Mouse (Mus musculus): Measurements from ENCODE around the gene Tgfb1.

Gene Tgfb1

DNA sequence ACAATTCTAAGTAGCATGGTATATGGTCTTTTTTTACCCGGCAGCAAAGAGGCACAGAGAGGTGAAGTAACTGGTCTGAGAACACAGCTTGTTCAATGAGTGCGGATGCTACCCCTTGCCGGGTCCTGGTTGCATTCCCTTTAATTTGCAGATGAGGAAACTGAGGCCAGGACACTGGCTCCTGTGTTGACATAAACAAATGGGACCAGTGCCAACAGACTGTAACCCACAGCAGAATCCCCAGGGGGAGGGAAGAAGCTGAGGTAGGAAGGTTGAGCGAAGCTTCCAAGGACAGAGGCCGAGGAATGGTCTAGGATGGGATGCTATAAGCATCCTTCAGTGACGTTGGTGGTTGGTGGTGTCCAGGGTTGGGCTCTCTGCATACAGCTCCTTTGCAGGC is 11.4 kb upstream of the Tgfb1 start:
- no peak for DNase-seq (ENCODE audit: low read depth, low spot score)

DNA sequence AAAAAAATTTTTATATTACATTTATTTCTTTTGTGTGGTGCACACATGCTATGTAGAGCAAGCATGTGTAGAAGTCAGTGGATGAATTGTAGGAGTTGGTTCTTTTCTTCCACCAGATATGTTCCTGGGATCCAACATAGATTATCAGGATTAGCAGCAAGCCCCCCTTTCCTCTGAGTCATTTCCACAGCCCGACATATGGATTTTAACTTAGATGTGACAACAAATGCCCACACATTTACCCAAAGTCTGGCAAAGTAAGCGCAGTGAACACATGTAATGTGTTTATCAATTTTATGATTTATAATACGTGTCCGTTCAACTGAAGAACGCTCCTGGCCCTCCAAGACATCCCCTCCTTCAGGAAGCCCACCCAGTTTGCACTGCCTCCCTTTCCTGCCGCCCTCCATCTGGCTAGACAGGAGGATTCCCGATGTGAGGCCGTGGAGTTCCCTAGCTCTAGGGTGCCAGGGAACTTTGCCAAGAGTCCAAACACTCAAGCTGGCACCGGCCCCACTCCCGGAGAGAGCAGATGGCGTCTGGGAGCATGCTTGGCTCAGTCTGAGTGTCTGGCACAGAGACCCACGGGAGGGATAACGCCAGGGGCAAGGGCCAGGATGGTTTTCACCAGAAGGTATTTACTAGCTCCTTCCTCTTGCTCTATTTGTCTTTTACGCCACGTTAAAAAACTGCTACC is 10.6 kb upstream of the Tgfb1 start:
- DNase-seq (ENCODE audit: low read depth, low spot score) = peak; percentile 25

DNA sequence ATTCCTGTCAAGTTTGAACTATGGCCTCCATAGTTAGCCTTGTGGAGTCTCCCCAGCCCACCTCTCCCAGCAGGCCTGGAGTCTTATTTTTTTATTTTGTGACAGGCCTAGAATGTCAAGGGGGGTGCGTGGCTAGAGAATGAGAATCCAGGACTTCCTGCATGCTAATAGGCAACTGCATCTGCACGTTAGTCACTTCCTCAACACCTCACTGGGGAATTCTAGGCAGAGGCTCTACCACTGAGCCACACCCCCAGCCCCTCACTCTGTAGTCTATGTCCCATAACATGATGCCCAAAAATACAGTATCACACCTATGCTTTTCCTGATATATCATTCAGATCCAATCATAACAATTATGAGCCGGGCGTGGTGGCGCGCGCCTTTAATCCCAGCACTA is 9.8 kb upstream of the Tgfb1 start:
- DNase-seq (ENCODE audit: low read depth, low spot score) = no peak

DNA sequence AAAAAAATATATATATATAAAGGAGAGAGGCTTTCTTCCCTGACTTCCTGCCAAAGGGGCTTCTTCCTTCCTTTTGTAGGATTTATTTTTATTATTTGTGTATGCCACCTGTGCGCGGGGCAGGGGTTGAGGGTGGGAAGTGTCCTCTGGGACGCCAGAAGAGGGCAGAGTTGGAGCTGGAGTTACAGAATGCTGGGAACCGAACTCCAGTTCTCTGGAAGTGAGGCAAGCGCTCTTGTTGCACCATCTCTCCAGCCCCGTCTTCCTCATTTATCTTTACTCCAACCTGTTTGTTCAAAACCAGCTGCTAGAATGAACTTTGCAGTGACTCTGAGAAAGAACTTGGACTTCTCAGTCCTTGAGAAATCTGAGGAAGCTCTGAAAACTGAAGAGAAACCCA is 6.8 kb upstream of the Tgfb1 start:
- DNase-seq (ENCODE audit: low read depth, low spot score) = peak; percentile 58

DNA sequence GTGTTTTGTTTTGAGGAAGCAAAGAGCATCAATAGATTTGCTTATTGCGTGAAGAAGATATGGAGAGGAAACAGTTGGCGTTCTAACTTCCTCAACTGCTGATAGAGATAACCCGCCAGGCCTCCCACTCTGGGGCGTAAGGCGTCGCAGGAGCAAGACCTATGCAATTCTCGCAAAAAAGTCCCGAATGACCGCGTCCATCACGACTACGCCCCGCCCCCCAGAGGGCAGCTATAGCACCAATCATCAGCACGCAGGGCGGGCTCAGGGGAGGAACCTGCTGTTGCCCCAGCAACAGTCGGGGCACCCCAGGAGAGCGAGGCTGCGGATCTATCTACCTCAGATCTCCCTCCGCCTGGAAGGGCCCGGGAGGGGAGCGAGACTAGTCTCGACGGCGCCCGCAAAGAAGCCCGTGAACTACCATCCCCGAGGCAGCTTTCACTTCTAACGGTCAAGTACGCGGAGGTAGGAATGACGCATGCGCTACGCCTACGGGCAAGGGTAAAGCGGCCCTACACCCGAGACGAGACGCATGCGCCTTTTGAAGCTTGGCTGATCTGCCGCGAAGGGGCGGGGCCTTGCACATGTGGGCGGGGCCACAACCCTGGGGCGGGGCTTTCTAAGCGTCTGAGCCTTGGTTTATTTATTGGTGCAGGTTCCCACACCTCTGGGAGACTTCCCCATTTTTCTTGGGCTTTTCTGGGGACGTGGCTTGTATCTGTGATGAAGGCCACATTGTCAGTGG is 6.1 kb upstream of the Tgfb1 start, which contains the start of gene B9d2:
B9d2 (plus strand) TSS at position 267 of the 745 bp plus-strand sequence.
- DNase-seq (ENCODE audit: low read depth, low spot score) = peak; percentile 96

DNA sequence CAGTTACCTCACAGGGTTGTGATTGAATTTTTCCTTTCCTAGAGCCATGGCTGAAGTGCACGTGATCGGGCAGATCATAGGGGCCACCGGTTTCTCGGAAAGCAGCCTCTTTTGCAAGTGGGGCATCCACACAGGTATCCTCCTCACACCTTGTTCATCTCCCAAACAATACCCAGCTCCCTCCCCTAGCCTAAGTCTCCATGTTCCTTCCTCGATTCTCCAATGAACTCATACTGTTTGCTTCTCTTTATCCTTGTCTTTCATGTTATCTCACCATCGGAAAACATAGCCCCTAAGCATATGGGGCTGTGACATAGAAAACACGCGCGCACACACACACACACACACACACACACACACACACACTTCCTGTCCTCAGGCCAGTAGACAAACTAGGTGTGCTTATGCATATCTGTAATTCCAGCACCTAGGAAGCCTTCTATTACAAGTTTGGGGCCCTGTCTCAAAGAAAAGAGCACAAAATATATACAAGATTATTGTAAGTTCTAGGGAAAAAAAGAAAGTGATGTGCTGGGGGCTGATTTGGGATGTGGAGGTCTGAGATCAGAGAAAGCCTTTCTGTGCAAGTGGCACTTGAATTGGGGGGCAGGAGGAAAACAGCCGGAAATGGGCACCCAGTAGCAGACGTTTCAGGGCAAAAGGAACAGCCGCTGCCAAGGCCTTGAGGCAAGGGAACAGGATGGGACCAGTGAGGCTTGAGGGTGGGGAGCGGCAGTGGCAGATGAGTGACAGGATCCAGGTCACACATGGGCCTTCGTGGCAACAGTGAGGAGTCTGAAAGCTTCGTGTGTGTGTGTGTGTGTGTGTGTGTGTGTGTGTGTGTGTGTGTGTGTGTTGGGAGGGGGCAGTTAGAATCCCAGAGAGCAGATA is 5.2 kb upstream of the Tgfb1 start:
- no peak for DNase-seq (ENCODE audit: low read depth, low spot score)

DNA sequence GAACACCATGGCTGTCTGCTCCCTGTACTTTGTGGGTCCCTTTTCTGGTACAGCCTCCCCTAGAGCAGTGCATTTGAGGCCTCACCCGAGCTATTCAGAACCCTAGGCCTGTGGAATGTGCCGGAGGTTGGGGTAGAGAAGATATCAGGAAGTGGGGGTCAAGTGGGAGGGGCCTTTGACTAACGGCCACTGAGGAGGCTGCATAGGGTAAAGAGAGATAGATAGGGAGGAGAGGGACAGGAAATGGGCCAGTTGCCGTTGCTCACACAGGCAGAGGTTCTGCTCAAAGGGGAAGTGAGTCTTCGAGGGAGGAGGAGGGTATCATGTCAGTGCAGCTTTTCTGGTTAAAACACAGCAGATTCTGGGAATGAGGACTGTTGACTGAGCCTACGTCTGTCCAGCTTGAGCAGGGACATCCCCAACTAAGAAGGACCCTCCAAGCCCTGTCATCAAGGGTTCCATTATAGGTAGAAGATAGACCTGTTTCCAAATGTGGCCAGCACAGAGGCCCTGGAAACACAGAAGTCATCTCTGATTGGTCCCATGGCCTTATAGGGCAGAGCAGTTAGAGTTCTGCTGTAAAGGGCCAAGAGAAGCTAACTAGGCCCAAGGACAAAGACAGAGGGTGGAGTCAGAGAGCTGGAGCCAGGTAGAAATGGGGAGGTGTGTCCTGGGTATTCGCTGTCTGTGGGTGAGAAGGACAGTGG is 3.2 kb upstream of the Tgfb1 start:
- no peak for DNase-seq (ENCODE audit: low read depth, low spot score)

DNA sequence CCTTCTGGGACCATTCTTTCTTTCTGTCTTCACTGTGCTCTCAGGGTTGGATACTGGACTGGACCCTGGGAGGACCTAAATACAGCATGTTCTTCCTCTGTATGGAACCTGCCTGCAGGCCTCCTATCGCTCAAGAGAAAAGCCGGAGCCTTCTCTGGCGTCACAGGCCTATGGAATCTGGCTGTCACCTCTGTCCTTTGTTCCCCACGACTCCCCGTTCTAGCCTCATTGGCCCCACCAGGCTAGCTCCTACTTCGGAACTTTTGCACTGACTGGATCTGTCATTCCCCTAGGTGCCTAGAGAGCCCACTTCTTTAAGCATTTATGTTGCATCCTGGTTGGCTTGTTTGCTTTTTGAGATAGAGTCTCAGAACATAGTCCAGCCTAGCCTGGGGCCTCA is 2.1 kb upstream of the Tgfb1 start:
- DNase-seq (ENCODE audit: low read depth, low spot score) = no peak

DNA sequence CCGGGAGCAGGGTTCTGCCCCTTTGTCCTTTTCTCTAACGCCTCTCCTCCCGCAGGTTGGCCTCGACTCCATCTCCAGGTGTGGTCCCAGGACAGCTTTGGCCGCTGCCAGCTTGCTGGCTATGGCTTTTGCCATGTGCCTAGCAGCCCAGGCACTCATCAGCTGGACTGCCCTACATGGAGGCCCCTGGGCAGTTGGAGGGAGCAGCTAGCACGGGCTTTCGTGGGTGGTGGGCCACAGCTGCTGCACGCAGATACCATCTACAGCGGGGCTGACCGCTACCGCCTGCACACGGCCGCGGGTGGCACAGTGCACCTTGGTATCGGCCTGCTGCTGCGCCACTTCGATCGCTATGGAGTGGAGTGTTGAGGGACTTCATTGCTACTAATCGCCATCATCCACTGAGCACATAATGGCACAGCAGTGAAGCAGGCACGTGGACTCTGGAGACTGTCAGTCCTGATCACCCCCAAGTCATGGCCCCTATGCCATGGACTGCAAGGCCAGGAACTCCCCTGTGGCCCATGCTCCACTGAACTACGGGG is 804 bp upstream of the Tgfb1 start:
- no peak for DNase-seq (ENCODE audit: low read depth, low spot score)

DNA sequence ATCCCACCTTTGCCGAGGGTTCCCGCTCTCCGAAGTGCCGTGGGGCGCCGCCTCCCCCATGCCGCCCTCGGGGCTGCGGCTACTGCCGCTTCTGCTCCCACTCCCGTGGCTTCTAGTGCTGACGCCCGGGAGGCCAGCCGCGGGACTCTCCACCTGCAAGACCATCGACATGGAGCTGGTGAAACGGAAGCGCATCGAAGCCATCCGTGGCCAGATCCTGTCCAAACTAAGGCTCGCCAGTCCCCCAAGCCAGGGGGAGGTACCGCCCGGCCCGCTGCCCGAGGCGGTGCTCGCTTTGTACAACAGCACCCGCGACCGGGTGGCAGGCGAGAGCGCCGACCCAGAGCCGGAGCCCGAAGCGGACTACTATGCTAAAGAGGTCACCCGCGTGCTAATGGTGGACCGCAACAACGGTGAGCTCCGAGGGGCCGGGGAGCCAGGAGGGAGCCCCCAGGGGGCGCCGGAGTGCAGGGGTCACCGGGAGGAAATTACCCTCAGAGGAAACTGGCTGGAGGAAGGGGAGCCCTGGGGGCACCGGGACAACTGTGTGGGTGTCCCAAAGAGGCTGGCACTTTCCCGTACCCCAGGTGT is 1.1 kb downstream of the Tgfb1 start:
- DNase-seq (ENCODE audit: low read depth, low spot score) = peak; percentile 30

DNA sequence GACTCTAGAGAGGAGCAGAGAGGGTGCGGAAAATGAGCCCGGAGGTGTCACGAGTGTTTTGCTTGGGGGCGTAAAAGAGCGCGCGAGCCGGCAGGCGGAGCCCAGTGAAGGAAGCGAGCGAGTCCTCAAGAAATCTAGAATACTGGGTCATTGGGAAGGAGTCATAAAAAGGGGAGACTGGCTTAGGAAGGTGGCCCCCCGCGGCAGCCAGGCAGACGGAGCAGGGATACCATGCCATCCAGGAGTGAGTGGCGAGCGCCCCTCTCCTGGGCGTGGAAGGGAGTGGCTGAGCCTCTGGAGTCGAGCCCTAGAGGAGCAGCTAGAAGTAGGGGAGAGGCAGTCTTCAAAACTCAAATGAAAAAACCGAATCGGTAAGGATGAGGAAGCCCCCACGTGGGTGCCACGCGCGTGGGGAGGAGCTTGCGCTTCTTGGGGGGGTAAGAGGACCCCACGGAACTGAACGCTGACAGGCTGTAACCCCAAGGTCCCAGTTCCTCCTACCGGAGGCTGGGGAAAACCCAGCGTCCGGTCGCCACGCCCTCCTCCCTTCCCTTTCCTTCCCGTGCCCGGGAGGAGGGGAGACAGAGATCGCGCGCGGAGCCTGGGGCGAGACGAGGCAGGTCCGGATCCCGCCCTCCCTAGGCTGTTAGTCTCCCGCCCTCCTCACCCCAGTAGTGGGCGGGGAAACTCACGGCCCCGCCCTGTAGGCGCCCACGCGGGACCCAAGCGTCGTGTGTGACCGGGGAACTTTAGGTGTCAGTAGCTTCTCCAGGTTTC is 2.2 kb downstream of the Tgfb1 start:
- DNase-seq (ENCODE audit: low read depth, low spot score) = peak; percentile 70

DNA sequence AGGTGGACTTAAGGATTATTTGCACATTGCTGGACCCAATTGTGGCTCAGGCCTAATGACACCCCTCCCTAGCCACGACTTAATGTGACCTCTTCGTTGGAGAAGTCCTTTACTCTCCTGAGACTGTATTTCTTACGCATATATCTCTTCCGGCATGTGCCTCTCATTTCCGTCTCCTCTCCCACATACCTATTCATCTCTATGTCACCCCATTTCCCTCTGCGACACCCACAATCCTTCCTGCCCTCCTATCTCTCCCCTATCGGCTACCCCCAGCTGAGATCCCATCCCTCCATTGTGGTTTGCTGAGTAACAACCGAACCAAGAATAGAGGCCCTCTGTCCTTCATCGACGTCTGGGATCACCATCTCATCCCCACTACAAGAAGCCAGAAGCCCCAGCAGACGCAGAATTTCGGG is 2.8 kb downstream of the Tgfb1 start:
- no peak for DNase-seq (ENCODE audit: low read depth, low spot score)

DNA sequence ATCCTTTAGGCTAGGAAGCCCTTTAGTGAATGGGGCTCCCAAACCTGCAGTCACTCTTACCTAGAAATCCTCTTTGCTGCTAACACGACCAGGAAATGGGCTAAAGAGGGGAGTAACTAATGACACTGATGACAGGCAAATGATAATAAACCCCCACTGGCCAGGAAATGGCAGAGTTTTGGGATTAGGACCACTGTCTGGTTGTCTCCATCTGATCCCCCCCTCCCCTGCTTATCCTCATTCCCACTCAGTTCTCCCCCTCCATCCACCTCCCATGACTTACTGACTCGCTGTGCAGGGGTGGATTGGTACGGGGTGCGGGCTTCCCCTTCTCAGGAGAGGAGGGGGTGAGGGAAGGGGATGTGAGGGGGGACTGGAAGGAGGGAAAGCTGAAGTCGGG is 3.2 kb downstream of the Tgfb1 start:
- no peak for DNase-seq (ENCODE audit: low read depth, low spot score)

DNA sequence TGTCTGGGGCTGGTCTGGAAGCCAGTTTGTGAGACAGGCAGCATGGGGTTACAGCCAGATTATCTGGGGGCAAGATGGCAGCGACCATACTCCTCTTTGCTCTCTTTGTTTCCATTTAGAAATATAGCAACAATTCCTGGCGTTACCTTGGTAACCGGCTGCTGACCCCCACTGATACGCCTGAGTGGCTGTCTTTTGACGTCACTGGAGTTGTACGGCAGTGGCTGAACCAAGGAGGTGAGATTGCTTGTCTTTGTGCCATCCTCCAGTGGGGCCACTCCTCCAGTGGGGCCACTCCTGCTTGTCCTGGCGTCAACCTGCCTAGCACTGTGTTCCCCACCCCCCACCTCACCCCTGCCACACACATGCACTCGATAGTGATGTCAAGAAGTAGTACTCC is 7.3 kb downstream of the Tgfb1 start:
- no peak for DNase-seq (ENCODE audit: low read depth, low spot score)

DNA sequence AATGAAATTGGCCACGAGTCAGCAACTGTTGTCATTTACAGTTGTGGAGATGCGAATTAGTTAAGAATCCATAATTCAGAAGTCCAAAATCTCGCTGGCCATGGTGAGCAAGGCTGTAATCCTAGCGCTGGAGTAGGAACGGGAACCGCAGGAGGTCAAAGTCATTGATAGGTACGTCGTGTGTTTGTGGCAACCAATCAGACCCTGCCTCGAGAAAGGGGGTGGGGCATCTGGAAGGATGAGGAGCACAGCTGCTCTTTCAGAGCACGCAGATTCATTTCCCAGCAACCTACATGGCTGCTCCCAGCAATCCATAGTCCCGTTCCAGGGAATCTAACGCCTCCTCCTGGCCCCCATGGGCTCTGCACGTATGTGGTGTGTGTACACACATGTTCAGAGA is 13.0 kb downstream of the Tgfb1 start:
- DNase-seq (ENCODE audit: low read depth, low spot score) = no peak

DNA sequence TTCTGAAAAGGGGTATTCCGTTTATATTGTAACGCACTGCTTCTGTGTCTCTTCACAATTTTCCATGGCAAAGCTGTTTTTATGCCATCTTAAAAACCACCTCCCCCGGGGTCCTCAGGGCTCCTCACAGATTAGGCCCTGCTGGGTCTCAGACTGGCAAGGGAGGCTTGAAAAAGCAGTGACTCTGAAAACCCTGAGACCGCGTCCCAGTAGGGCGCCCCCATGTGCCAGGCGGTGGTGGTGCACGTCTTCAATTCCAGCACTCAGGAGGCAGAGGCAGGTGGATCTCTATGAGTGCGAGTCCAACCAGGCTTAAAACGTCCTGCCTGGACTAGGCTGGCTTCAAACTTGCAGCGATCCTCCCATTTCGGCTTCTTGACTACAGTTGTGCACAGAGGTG is 13.9 kb downstream of the Tgfb1 start:
- no peak for DNase-seq (ENCODE audit: low read depth, low spot score)

DNA sequence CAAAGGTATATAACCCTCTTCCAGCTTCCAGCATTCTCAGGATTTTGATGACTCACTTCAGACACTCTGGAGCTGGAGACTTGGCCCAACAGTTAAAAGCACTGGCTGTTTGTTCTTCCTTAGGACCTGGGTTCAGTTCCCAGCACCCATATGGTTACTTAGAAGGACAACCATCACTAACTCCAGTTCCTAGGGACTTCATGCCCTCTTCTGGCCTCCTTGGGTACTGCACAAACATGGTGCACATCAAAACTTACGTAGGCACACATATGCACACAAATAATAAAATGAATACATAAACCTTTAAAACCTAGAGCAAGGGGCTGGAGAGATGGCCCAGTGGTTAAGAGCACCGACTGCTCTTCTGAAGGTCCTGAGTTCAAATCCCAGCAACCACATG is 15.5 kb downstream of the Tgfb1 start:
- no peak for DNase-seq (ENCODE audit: low read depth, low spot score)

DNA sequence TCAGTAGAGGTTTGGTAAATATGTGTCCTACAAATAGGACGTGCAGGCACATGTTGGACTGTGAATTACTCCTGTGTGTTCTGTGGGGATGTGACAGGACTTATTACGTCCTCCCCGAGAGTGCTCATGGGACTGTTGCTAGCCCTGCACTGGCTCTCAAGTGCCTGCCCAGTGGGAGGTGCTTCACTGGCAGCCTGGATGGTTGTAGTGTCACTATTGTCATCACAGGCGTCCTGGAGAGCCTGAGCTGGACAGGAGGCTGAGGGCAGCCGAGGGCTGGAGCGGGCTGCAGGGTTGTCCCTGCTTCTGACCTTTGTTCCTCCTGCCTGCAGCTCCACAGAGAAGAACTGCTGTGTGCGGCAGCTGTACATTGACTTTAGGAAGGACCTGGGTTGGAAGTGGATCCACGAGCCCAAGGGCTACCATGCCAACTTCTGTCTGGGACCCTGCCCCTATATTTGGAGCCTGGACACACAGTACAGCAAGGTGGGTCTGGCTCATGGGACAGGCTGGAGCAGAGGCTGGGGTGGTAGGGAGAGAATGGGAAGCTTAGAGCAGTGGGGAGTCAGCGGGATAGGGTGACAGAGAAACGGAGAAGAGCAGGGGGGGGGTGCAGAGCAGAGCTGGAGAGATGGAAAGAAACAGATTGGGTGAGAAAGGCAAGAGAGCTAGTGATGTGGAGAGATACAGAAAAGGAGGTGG is 17.1 kb downstream of the Tgfb1 start:
- DNase-seq (ENCODE audit: low read depth, low spot score) = no peak

DNA sequence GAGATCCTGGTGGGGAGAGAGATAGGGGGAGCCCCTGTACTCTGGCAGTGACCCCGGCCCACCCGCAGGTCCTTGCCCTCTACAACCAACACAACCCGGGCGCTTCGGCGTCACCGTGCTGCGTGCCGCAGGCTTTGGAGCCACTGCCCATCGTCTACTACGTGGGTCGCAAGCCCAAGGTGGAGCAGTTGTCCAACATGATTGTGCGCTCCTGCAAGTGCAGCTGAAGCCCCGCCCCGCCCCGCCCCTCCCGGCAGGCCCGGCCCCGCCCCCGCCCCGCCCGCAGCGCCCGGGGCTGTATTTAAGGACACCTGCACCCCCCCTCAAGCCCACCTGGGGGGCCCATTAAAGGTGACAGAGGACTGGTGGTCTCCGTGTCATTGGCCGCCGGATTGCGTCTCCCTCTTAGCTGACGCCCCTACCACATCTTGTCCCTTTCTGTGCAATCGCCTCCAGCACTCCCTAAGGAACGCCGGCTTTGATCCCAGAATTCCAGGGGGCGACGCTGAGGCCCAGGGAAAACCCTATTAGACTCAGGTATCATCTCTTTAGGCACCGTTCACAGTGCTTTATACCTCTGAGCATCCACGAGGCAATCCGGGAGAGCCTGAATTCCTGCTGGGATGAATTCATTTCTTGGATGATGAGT is 18.0 kb downstream of the Tgfb1 start:
- no peak for DNase-seq (ENCODE audit: low read depth, low spot score)
